Mouse (Mus musculus): ENCODE data around the gene Cdrt4. TPM values are rescaled to one million over a fixed set of nuclear protein-coding genes. Genes with fewer than 3 reads are reported as not detected.

Gene Cdrt4
- not detected for total RNA-seq (2021)
- long read RNA-seq, experiment 1, result 0 reads
- long read RNA-seq, experiment 2, result 0 reads

DNA sequence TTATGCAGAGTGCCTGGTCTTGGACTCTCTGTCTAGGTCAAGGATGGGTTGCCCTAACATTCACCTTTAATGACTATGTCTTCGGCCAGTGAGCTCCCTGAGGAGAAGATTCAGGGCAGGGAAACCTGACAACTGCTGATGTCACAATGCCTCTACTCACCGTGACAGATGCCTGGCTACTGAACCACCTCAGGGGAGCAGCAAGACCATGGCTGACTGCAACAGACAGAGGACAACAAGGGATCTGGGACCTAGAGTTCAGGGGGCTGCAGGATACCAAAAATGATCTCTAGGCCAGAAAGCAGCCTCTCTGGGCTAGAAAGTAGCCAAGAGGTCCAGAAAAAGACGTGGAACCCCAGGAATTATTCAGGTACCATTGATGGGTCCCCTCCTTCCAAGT, at the start of gene Cdrt4:
Gene Cdrt4, plus strand, starts transcription at position 182 of the 400 bp plus-strand sequence.
- no peak for DNase-seq (ENCODE audit: low spot score in 2 of 2)

GRCm38 (mm10) chr11:62901699-62902323, 49.2 kb upstream of the Cdrt4 start:
- peak; percentile 57 to 93 for DNase-seq (ENCODE audit: low spot score in 2 of 2)

- no peak for DNase-seq (ENCODE audit: low spot score in 2 of 2)
Observed at GRCm38 (mm10) chr11:62903871-62904495, 47.0 kb upstream of the Cdrt4 start.

DNA sequence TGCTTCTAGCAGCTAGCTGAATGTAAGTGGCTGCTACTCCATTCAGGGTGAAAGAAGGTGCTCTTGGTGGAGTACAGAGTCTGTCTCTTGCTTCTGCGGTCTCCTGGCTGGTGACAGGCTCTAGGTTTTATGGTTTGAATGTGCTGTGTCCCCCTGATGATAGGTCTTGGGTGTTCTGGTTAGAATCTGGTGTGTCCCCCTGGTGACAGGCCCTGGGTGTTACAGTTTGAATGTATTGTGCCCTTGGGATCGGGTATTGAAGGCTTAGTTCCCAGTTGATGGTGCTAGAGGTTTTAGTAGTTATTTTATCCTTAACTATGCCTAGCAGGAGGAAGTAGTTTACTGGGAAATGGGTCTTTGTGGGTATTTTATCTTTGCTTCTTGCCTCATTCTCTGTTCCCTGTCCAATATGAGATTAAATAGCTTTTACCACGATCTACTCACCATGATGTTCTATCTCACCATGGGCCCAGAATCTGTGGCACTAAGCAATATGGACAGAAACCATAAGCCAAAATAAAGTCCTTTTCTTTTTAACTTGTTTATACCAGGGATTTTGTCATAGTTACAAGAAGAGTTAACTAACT, 41.2 kb upstream of the Cdrt4 start:
- no peak for DNase-seq (ENCODE audit: low spot score in 2 of 2)

GRCm38 (mm10) chr11:62911362-62911761, 39.6 kb upstream of the Cdrt4 start:
- no peak for DNase-seq (ENCODE audit: low spot score in 2 of 2)

DNA sequence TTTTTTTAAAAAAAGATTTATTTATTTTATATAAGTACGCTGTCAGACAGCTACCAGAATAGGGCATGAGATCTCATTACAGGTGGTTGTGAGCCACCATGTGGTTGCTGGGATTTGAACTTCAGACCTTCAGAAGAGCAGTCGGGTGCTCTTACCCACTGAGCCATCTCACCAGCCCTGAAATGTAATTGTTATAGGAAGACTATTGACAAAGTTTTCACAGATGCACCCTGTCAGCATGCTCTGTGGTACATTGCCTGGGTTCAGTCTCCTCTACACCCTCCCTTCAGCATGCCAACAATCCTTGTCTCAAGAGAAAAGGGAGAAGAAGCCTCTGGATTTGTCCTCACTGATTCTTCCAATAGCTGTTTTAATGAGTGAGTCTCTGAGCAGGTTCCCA, 37.9 kb upstream of the Cdrt4 start:
- DNase-seq (ENCODE audit: low spot score in 2 of 2), result no peak

- no peak for DNase-seq (ENCODE audit: low spot score in 2 of 2)
Observed at GRCm38 (mm10) chr11:62914532-62914931, 36.5 kb upstream of the Cdrt4 start.

DNA sequence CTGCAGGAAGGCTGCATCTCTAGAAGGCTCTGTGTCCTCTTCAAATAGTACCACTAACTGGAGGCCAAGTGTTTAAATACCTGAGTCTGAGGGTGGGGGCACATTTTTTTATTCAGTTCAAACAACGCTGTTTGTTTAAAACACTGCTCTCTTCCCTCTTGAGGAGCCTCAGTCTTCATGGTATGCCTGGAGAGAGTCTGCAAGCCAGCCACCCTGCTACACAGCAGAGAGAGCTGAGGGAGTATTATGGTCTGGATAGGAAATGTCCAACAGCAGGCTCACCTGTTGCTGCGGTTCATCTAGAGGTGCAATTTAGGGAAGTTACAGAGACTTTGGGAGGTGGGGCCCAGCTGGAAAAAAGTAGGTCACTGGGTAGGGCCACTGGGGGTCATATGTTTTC, 35.5 kb upstream of the Cdrt4 start:
- DNase-seq (ENCODE audit: low spot score in 2 of 2), result no peak

DNA sequence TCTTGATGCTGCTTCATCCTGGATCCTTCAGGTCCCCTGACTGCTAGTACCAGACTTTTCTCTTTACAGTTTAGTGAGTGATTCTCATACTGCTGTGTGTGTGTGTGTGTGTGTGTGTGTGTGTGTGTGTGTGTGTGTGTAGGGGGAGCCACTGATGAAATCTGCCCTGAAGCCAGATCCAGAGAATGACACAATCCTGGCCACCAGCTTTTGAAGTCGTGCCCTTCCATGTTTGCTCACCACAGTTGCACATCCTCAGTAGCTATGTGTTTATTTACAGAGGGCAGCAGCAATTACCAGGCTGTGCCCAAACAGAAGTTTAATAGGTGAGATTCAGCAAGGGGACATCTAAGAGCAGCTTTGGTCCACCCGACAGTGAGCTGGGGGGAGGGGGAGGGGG, 34.2 kb upstream of the Cdrt4 start:
- DNase-seq (ENCODE audit: low spot score in 2 of 2), result no peak

DNA sequence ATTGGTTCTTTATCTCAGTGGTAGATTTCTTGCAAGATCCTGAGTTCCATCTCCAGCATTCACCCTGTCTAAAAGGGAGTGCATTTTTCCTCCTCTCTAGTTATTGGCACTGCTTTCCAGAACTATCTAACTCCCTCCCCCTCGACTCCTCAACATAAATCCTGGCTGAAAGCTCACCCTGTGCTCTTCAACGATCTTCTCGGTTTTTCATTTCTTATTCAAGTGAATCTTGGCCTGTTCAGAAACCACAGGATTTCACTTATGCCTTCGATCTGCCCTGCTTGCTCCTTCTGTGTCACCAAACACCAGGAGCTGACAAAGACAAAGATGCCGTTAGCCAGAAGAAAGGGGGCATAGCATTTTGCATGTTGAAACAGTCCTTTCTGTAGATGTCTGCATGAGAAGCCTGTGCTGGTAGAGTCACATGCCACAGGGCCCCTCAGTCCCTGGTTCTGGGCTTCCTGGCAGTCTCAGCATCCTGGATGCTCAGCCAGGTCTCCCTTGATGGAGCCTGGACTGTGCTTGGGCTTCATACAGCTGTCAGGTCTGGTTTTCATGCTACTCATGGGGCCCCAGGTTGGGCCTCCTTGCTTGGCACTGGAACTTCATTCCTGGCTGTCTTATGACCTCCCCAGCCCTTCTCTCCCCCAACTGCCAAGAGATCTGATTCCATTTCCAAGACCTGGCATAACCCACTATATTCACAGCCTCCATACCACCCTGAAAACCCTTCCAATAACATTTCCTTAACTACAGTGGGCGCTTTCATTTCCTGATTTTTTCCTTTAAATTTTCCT, 30.8 kb upstream of the Cdrt4 start:
- DNase-seq (ENCODE audit: low spot score in 2 of 2), result no peak

DNA sequence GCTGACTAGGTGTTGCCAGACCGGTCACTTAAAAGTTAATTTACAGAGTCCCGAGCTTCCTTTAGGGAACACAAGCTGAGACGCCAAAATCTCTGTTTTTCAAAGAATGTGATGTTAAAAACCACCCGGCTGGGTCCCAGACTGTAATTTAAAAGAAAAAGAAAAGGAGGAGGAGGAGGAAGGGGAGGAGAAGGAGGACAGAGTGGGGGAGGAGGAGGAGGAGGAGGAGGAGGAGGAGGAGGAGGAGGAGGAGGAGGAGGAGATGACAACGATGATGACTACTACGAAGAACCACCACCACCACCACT, 30.3 kb upstream of the Cdrt4 start:
- DNase-seq (ENCODE audit: low spot score in 2 of 2), result no peak

GRCm38 (mm10) chr11:62921052-62921977, 29.7 kb upstream of the Cdrt4 start:
- DNase-seq (ENCODE audit: low spot score in 2 of 2), result peak; percentile 91 to 93

DNA sequence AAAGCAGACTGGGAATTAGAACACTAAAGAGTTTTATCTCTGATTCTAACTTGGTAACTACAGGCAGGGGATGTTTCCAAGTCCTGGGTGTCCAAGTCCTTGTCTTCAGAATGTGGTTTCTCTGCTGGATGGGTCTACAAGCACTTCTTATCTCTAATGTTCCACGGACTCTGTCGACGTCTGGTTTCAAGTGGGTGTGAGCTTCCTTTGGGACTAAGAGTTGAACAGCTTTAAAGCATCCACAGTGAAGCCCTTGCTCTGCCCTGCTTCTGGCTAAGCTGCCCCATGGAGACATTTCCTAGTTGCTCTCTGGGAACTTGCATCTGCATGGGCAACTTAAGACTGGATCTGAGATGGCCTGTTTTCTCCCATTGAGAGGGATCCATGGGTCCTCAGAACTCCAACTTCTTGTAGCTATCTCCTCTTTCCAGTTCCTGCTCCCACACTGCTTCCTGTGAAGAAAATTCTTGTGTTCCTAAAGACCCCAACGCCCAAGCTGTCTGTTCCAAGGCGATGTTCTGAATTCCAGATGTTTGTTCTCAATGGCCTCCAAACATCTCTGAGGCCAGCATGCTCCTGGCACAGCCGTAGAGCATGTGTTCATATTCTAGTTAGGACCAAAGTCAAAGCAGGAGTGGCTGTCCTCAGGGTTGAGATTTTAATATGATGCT, 26.8 kb upstream of the Cdrt4 start:
- no peak for DNase-seq (ENCODE audit: low spot score in 2 of 2)

GRCm38 (mm10) chr11:62929799-62930198, 21.2 kb upstream of the Cdrt4 start:
- no peak for DNase-seq (ENCODE audit: low spot score in 2 of 2)

DNA sequence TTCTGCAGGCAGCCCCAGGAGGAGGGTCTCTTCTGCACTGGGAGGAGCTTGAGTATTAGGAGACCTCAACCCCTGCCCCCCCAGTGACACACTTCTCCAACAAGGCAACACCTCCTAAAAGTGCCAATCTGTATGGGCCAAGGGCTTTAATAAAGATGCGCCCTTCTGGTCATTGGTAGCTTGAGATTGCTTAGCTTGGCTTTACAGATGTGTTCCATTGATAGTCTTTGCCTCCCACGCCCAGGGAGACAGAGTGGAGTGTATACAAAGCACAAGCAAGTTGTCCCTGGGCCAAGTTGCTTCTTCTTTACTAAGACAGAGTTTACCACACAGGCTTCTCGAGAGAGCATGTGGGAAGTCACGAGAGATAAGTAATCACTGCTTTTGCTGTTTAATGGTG, 20.4 kb upstream of the Cdrt4 start:
- DNase-seq (ENCODE audit: low spot score in 2 of 2), result no peak

DNA sequence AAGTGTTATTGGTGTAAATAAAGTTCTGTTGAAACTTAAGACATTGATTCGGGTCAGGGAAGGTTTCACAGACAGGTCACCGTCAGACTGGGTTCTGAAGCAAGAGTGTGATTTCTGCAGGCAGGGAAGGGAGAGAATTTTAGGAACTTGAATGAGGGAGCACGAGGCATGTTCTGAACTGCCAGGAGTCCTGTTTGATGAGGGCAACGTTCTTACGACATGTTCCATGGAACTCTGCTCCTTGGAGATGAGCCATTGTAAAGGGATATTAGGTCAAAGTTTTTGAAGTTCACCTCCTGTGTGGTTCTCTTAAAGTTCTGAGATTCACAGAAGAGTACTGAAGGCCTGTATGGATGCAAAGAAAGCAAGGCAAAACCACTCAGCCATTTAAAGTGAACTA, 19.9 kb upstream of the Cdrt4 start:
- no peak for DNase-seq (ENCODE audit: low spot score in 2 of 2)

DNA sequence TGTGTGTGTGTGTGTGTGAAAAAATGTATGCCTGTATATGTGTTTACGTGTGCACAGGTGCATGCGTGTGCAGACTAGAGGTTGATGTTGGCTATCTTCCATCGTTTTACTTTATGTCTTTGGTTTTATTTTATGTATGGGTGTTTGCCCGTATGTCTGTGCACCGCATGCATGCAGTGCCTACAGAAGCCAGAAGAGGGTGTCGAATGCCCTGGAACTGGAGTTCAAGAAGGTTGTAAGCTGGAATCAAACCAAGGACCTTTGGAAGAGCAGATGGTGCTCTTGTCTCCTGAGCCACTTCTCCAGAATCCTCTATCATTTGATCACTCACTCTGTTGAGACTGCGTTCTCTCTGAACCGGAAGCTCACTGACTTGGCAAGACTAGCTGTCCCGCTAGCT, 17.9 kb upstream of the Cdrt4 start:
- DNase-seq (ENCODE audit: low spot score in 2 of 2), result no peak

GRCm38 (mm10) chr11:62934795-62935514, 16.0 kb upstream of the Cdrt4 start:
- DNase-seq (ENCODE audit: low spot score in 2 of 2), result no peak

DNA sequence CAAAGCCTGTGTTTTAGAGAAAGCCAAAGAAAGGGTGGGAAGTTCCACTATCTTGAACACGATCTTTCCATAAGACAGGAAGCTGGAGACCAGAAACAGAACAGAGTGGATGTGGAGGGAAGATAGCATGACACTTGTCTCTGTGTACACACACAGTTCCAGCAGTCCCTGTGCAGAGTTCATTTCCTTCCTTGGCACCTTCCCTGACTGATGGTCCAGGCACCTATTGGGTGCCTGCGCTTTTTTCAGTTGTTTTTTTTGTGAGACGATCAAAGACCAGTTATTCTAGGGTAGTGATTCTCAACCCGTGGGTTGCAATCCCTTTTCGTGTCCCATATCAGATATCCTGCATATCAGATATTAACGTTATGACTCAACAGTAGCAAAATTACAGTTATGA, 13.0 kb upstream of the Cdrt4 start:
- DNase-seq (ENCODE audit: low spot score in 2 of 2), result no peak

- no peak for DNase-seq (ENCODE audit: low spot score in 2 of 2)
Observed at GRCm38 (mm10) chr11:62938921-62939320, 12.1 kb upstream of the Cdrt4 start.

Data from layer of hippocampus, postnatal 14 days (tissue).